ENCODE assay signal across 17 mouse cellular contexts in genomic region chr2:14159047-14159446, GRCm38 (mm10). TPM values are rescaled to one million over a fixed set of nuclear protein-coding genes. Genes with fewer than 3 reads are reported as not detected.
"Had no signal": no experiment of that assay in that cellular context is flagged by ENCODE, and none has a peak within 500 bp of the region (broad histone marks: within the 10 kb centered on the region; RNA-seq: fewer than 3 reads in every experiment).

No protein-coding gene starts in this region.

- H3K4me1 ChIP-seq: midbrain, embryonic 10.5 days; midbrain, embryonic 12.5 days; neural tube, embryonic 12.5 days had no signal

- H3K9me3 ChIP-seq: midbrain, embryonic 10.5 days; midbrain, embryonic 12.5 days; neural tube, embryonic 12.5 days had no signal

- H3K9ac ChIP-seq: lung, embryonic 14.5 days; midbrain, embryonic 12.5 days; neural tube, embryonic 12.5 days had no signal

- H3K27me3 ChIP-seq: midbrain, embryonic 12.5 days; neural tube, embryonic 12.5 days had no signal

- H3K36me3 ChIP-seq: midbrain, embryonic 12.5 days; neural tube, embryonic 12.5 days had no signal

- H3K4me3 ChIP-seq: midbrain, embryonic 10.5 days; midbrain, embryonic 12.5 days; myocyte; neural tube, embryonic 12.5 days had no signal

- H3K27ac ChIP-seq: midbrain, embryonic 10.5 days; midbrain, embryonic 12.5 days; neural tube, embryonic 12.5 days had no signal

- DNase-seq: lung, adult 18-20 months; lung, postnatal 10 days; lung, postnatal 4 days; retina, postnatal 1 day; right cerebral cortex, adult 18-20 months; right cerebral cortex, postnatal 25 days; right cerebral cortex, postnatal 4 days; spleen, adult 18-20 months; thymus, adult 18-20 months; thymus, postnatal 14 days; thymus, postnatal 36 days had no signal

- H3K4me2 ChIP-seq: lung, embryonic 14.5 days; midbrain, embryonic 12.5 days; neural tube, embryonic 12.5 days had no signal

RNA-seq across cellular contexts. Expression of gene Tmem236, which starts 15.3 kb away (rescaled TPM):
- total RNA-seq: megakaryocyte-erythroid progenitor cell, adult 5-6 weeks had no signal
- polyA plus RNA-seq: lung, embryonic 14.5 days had no signal
